26 mouse cellular contexts compared by ENCODE assay signal in the genomic region with DNA sequence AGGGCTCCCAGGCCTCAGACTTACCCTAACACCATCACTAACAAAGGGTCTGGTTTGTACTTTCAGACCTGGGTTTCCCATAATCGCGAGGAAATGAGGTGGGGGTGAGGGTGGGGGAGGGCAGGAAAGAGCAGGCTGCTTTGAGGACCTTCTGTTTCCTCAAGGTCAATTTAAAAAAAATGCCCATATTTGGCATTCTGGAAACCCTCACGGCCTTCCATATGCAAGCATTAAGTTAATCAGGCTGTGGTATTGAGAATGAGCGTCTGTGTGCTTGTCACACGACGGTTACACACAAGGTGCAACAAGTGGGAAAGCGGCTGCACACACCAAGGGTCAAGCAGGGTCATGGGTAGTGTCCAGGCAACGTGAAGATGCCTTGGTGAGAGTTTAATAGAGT. TPM values are rescaled to one million over a fixed set of nuclear protein-coding genes. Genes with fewer than 3 reads are reported as not detected.
DNase-seq lines count a peak whose midpoint lies in the region; ATAC-seq and TF ChIP-seq lines count a peak whose summit lies in the region.
"Had no signal": no experiment of that assay in that cellular context is flagged by ENCODE, and none has a peak within 500 bp of the region (broad histone marks: within the 10 kb centered on the region; RNA-seq: fewer than 3 reads in every experiment).

No protein-coding gene starts in this region.

- H3K4me1 ChIP-seq in liver, adult 2 months (ENCODE audit: control insufficient read depth, insufficient read depth, low read length): peaks cover 4% of the 10 kb centered on the region
- H3K4me1 ChIP-seq in liver, embryonic 11.5 days (replicated peaks; ENCODE audit: control insufficient read depth, insufficient read depth, low read length): peaks cover 11% of the 10 kb centered on the region
- H3K4me1 ChIP-seq in ES-E14 (ENCODE audit: control insufficient read depth in 2 of 2, insufficient read depth in 2 of 2, low read length in 2 of 2, poor library complexity in 1 of 2): peaks cover 18 to 26% of the 10 kb centered on the region in 2 experiments

- in situ Hi-C loops in ES-E14 (cut with MboI; ENCODE audit: low sequenced_read_pairs in 2 of 2, unreplicated experiment in 2 of 2): no loop called here

- no peak overlapping the region for H3K4me2 ChIP-seq in liver, embryonic 11.5 days
- no peak overlapping the region for H3K4me2 ChIP-seq in myocyte (ENCODE audit: low read depth)
- H3K4me2 ChIP-seq: embryonic facial prominence, embryonic 13.5 days; embryonic facial prominence, embryonic 15.5 days; forebrain, embryonic 12.5 days had no signal

- ATAC-seq in liver, embryonic 11.5 days (replicated peaks; ENCODE audit: low FRiP score): no peak
- ATAC-seq: forebrain, embryonic 14.5 days; forebrain, embryonic 16.5 days; Patski had no signal

- H3K27me3 ChIP-seq in liver, adult 2 months (ENCODE audit: control insufficient read depth, insufficient read depth, low read length): no peaks in the 10 kb centered on the region
- H3K27me3 ChIP-seq in liver, embryonic 11.5 days (replicated peaks; ENCODE audit: control insufficient read depth, insufficient read depth, low read length): no peaks in the 10 kb centered on the region
- H3K27me3 ChIP-seq in myocyte (ENCODE audit: control insufficient read depth, insufficient read depth, insufficient read length): no peaks in the 10 kb centered on the region
- H3K27me3 ChIP-seq: embryonic facial prominence, embryonic 13.5 days; embryonic facial prominence, embryonic 15.5 days; forebrain, embryonic 12.5 days; Patski had no signal

- no peaks in the 10 kb centered on the region for H3K79me2 ChIP-seq in liver, adult 2 months (ENCODE audit: control insufficient read depth, insufficient read depth, low read length)
- no peaks in the 10 kb centered on the region for H3K79me2 ChIP-seq in myocyte (ENCODE audit: control insufficient read depth, insufficient read depth)

- no peaks in the 10 kb centered on the region for H3K36me3 ChIP-seq in liver, adult 2 months (ENCODE audit: control insufficient read depth, insufficient read depth, low read length)
- no peaks in the 10 kb centered on the region for H3K36me3 ChIP-seq in liver, embryonic 11.5 days (ENCODE audit: control insufficient read depth, insufficient read depth, low read length)
- H3K36me3 ChIP-seq in ES-E14 (ENCODE audit: control insufficient read depth, insufficient read depth, low read length, poor library complexity, severe bottlenecking) (no peaks in the 10 kb centered on the region), myocyte (ENCODE audit: control insufficient read depth, insufficient read depth) (no peaks in the 10 kb centered on the region)
- H3K36me3 ChIP-seq: embryonic facial prominence, embryonic 13.5 days; embryonic facial prominence, embryonic 15.5 days; forebrain, embryonic 10.5 days; forebrain, embryonic 12.5 days; G1E had no signal

- H3K4me3 ChIP-seq in liver, adult 2 months (ENCODE audit: insufficient read depth, low read depth, low read length): no peak overlapping the region
- H3K4me3 ChIP-seq in liver, embryonic 11.5 days (ENCODE audit: low read depth, low read length): no peak overlapping the region
- H3K4me3 ChIP-seq in ES-E14 (ENCODE audit: insufficient read depth in 1 of 2, low read depth in 1 of 2, low read length in 2 of 2, poor library complexity in 1 of 2, severe bottlenecking in 1 of 2) (no peak overlapping the region), myocyte (no peak overlapping the region)
- H3K4me3 ChIP-seq: embryonic facial prominence, embryonic 13.5 days; embryonic facial prominence, embryonic 15.5 days; erythroblast, embryonic 14.5 days; forebrain, embryonic 10.5 days; forebrain, embryonic 12.5 days had no signal

- TF ChIP-seq POLR2A in liver, adult 2 months (IDR thresholded peaks at IDR 0.05; ENCODE audit: extremely low read depth, insufficient read depth, low read length): no peak
- no peak for TF ChIP-seq POLR2A in myocyte (IDR thresholded peaks at IDR 0.05; ENCODE audit: insufficient read length, low read depth)

- H3K9ac ChIP-seq in liver, adult 2 months (ENCODE audit: low read depth, low read length): no peak overlapping the region
- no peak overlapping the region for H3K9ac ChIP-seq in liver, embryonic 11.5 days (ENCODE audit: low read depth, low read length)
- H3K9ac ChIP-seq in ES-E14 (ENCODE audit: insufficient read depth, low read depth, low read length, poor library complexity, severe bottlenecking): no peak overlapping the region; the same call in 1 of the 2 replicates
- H3K9ac ChIP-seq: embryonic facial prominence, embryonic 13.5 days; embryonic facial prominence, embryonic 15.5 days; forebrain, embryonic 12.5 days had no signal

- no peak for TF ChIP-seq CTCF in liver, adult 2 months (IDR thresholded peaks at IDR 0.05; ENCODE audit: low read depth, low read length)

- 0 out of 2 replicates have a peak overlapping the region, but pooled peaks have one; percentile 2 for H3K27ac ChIP-seq in liver, adult 2 months (replicated peaks; ENCODE audit: insufficient read depth, low read depth, low read length)
- no peak overlapping the region for H3K27ac ChIP-seq in liver, embryonic 11.5 days (ENCODE audit: low read depth, low read length)
- peak overlapping the region; percentile 58 for H3K27ac ChIP-seq in ES-E14 (ENCODE audit: insufficient read depth, low read depth, low read length, poor library complexity, severe bottlenecking)
- H3K27ac ChIP-seq: embryonic facial prominence, embryonic 13.5 days; embryonic facial prominence, embryonic 15.5 days; forebrain, embryonic 10.5 days; forebrain, embryonic 12.5 days had no signal

- no peaks in the 10 kb centered on the region for H3K9me3 ChIP-seq in liver, embryonic 11.5 days (ENCODE audit: control insufficient read depth, low read length)
- H3K9me3 ChIP-seq in ES-E14 (ENCODE audit: control insufficient read depth, insufficient read depth, low read depth, low read length): no peaks in the 10 kb centered on the region
- H3K9me3 ChIP-seq: embryonic facial prominence, embryonic 15.5 days; forebrain, embryonic 12.5 days; G1E had no signal

- H3ac ChIP-seq in myocyte (ENCODE audit: control insufficient read depth, insufficient read length): no peak overlapping the region

- DNase-seq in liver, adult 2 months (ENCODE audit: extremely low read depth, low read depth, low spot score): no peak
- DNase-seq in liver, embryonic 11.5 days (ENCODE audit: low spot score): no peak
- DNase-seq in ES-E14 (ENCODE audit: low read depth, low spot score) (no peak), R1 (ENCODE audit: low read depth, low spot score) (peak; percentile 65)
- DNase-seq in right cerebral cortex, adult 18-20 months: no peak
- DNase-seq in embryo, embryonic 9.5 days (ENCODE audit: extremely low spot score): no peak
- DNase-seq: adrenal gland, adult 8-10 months; adrenal gland, postnatal 14 days; adrenal gland, postnatal 36 days; cerebellum, adult 11-12 months; cerebellum, adult 2 months; cerebellum, adult 9-10 months; cerebellum, postnatal 10 days; cerebellum, postnatal 25 days had no signal

- WGBS in liver, adult 2 months: 80% methylated on average over 8 of the region's 8 CpGs
- 65% methylated on average over 8 of the region's 8 CpGs for WGBS in liver, embryonic 11.5 days

TF ChIP-seq in ES-E14, 5 proteins besides CTCF, POLR2A, EP300 and RAD21:
- TF ChIP-seq HCFC1 (IDR thresholded peaks at IDR 0.05; ENCODE audit: borderline replicate concordance, insufficient read depth, low read length) (no peak), CHD2 (IDR thresholded peaks at IDR 0.05; ENCODE audit: low read depth, low read length) (0 out of 2 replicates have a peak, but pooled peaks have one; percentile 14)

TF ChIP-seq in myocyte, 11 proteins besides CTCF, POLR2A, EP300 and RAD21:
- TF ChIP-seq MYOG (IDR thresholded peaks at IDR 0.05; ENCODE audit: control insufficient read depth in 1 of 3, insufficient read depth in 1 of 3, insufficient read length in 2 of 3, low read depth in 2 of 3) (no peak), SRF (IDR thresholded peaks at IDR 0.05; ENCODE audit: control insufficient read depth, insufficient read length, low read depth) (peak; percentile 51), MAX (IDR thresholded peaks at IDR 0.05; ENCODE audit: low read depth) (no peak), CEBPB (IDR thresholded peaks at IDR 0.05; ENCODE audit: insufficient read depth, poor library complexity, severe bottlenecking) (no peak), TCF3 (IDR thresholded peaks at IDR 0.05; ENCODE audit: insufficient read length, low read depth) (no peak), POLR2AphosphoS2 (IDR thresholded peaks at IDR 0.05; ENCODE audit: insufficient read length, low read depth) (no peak), TCF12 (IDR thresholded peaks at IDR 0.05; ENCODE audit: insufficient read depth, poor library complexity, severe bottlenecking) (no peak), REST (IDR thresholded peaks at IDR 0.05; ENCODE audit: insufficient read depth, insufficient read length) (no peak)

RNA-seq across cellular contexts. Expression of gene Mymx, which starts 10.1 kb away (rescaled TPM):
- not detected in 2 replicates for total RNA-seq in liver, adult 2 months (2014; rRNA removed)
- polyA plus RNA-seq in liver, adult 2 months (2012; rRNA removed): not detected in 2 replicates
- polyA plus RNA-seq in liver, embryonic 11.5 days (2014; fragmentation: Nextera tagmentation; extraction: Ambion mirVana): 0.62 and 1.0 TPM in 2 replicates
- 66.0 and 95.3 TPM in 2 replicates for total RNA-seq in ES-E14 (2012; rRNA removed)
- polyA plus RNA-seq in myocyte (2012; fragmentation: generic; extraction: Trizol): 576 TPM
- total RNA-seq: adrenal gland, adult 18-20 months; adrenal gland, postnatal 36 days; G1E had no signal
- polyA plus RNA-seq: cerebellum, adult 2 months; cortical plate, adult 2 months; forebrain, embryonic 14.5 days; forebrain, embryonic 16.5 days; G1E; Patski had no signal

RNA-seq across cellular contexts. Expression of gene Slc29a1, which starts 12.6 kb away (rescaled TPM):
- 220 and 240 TPM in 2 replicates for total RNA-seq in liver, adult 2 months (2014; rRNA removed)
- 618 and 693 TPM in 2 replicates for polyA plus RNA-seq in liver, adult 2 months (2012; rRNA removed)
- polyA plus RNA-seq in liver, embryonic 11.5 days (2014; fragmentation: Nextera tagmentation; extraction: Ambion mirVana): 277 and 325 TPM in 2 replicates
- total RNA-seq in ES-E14 (2012; rRNA removed): 321 and 677 TPM in 2 replicates
- polyA plus RNA-seq in myocyte (2012; fragmentation: generic; extraction: Trizol): 913 TPM

RNA-seq across cellular contexts. Expression of gene Hsp90ab1, which starts 38.9 kb away (rescaled TPM):
- total RNA-seq in liver, adult 2 months (2014; rRNA removed): 248 and 362 TPM in 2 replicates
- 226 and 272 TPM in 2 replicates for polyA plus RNA-seq in liver, adult 2 months (2012; rRNA removed)
- 1,837 and 1,887 TPM in 2 replicates for polyA plus RNA-seq in liver, embryonic 11.5 days (2014; fragmentation: Nextera tagmentation; extraction: Ambion mirVana)
- 1,660 and 1,758 TPM in 2 replicates for total RNA-seq in ES-E14 (2012; rRNA removed)
- 1,606 TPM for polyA plus RNA-seq in myocyte (2012; fragmentation: generic; extraction: Trizol)

RNA-seq across cellular contexts. Expression of gene Capn11, which starts 47.1 kb away (rescaled TPM):
- 0.13 TPM in 1 of 2 replicates, not detected in the other for total RNA-seq in liver, adult 2 months (2014; rRNA removed)
- 0.02 TPM in 1 of 2 replicates, not detected in the other for polyA plus RNA-seq in liver, adult 2 months (2012; rRNA removed)
- 0.22 and 0.43 TPM in 2 replicates for polyA plus RNA-seq in liver, embryonic 11.5 days (2014; fragmentation: Nextera tagmentation; extraction: Ambion mirVana)
- total RNA-seq in ES-E14 (2012; rRNA removed): 0.48 TPM in 1 of 2 replicates, not detected in the other
- 0.38 TPM for polyA plus RNA-seq in myocyte (2012; fragmentation: generic; extraction: Trizol)
- total RNA-seq: adrenal gland, postnatal 36 days; G1E had no signal
- polyA plus RNA-seq: erythroblast, embryonic 14.5 days; G1E; Patski had no signal

RNA-seq across cellular contexts. Expression of gene Slc35b2, which starts 48.3 kb away (rescaled TPM):
- total RNA-seq in liver, adult 2 months (2014; rRNA removed): 43.0 and 45.9 TPM in 2 replicates
- 69.7 and 73.0 TPM in 2 replicates for polyA plus RNA-seq in liver, adult 2 months (2012; rRNA removed)
- 110 and 116 TPM in 2 replicates for polyA plus RNA-seq in liver, embryonic 11.5 days (2014; fragmentation: Nextera tagmentation; extraction: Ambion mirVana)
- 96.7 and 98.7 TPM in 2 replicates for total RNA-seq in ES-E14 (2012; rRNA removed)
- polyA plus RNA-seq in myocyte (2012; fragmentation: generic; extraction: Trizol): 80.1 TPM

Comparison
In these comparisons a context has a peak if more than half of its experiments do, and no peak if none do; other contexts are left out.
1. RNA of gene Mymx, which starts 10.1 kb away (polyA plus RNA-seq): 576 TPM in myocyte (single experiment); 0.62 to 1.0 TPM in liver, embryonic 11.5 days and not detected in liver, adult 2 months; every median in the first group is over 100 times any median in the second.